Mouse (Mus musculus) monocyte, adult 2 months (primary cell): ENCODE measurements around the gene Ghr.

Experiments used
- DNase-seq, 2 experiments: peaks; one replicate each; pipeline ENCODE4 v3.0.0; 2022; ENCODE audit warnings: low spot score in 2 of 2, low read depth in 1 of 2

The Ghr gene

DNA sequence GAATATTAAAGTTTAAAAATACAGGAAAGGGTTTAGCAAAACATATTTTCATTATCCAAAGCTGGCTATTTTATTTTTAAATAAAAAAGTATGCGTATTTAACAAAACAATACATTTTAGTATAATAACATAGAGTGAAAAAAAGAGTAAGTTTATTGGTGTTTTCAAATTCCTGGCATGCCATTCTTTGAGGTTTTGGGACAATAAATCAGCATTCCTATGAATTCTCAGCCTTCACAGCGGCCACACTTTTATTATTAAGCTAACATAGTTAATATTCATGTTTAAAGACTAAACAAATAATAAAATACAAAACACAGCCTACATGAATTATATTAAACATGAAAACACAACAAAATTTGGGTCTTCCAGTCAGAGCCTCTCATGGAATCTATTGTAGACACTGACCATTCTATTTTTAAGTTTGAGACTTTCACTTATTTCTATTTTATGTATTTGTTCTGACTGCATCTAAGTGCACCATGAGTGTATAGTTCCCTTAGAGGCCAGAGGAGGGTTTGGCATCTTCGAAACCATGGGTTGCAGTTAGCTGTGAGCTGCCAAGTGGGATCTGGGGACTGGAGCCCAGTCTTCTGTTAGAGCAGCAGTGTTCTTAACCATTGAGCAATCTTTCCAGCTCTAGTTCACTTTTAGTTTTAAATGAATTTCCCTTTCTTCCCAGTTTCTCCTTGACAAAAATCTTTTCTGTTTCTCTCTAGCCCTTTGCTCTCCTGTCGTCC is 282.8 kb downstream of the Ghr start:
- DNase-seq = no peak

DNA sequence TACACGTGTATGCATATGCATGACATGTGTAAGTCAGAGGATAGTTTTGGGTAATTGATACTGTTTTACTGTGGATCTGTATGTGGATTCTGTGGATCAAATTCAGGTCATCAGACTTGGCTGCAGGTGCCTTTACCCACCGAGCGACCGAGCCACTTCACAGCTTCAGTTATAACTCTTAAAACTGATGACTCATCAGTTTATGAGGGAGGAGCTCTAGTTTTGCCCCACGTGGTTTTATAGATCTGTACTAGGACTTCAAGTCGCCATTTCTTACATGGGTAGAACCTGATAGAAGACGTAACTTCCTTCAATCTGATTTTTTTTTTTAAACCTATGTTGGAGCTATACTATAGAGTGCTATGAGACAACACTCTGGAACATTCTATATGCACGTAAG is 285.7 kb downstream of the Ghr start:
- no peak for DNase-seq

DNA sequence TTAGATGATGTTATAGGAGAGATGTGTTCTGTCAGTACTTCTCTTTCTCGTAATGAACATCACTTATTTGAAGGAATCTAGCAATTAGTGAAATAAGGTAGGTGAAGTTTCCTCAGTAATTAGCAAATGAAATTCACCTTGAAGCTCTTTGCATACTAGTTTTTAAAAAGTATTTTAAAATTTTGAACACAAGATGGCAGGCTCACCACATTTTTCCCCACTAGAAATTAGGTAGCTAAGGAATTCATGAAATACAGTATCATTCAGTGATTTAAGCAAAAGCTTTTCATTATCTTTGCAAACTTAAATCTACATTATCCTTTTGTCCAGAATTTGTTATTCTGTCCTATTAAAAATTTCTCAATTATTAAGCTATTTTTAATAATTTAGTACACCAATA is 287.3 kb downstream of the Ghr start:
- DNase-seq = no peak

DNA sequence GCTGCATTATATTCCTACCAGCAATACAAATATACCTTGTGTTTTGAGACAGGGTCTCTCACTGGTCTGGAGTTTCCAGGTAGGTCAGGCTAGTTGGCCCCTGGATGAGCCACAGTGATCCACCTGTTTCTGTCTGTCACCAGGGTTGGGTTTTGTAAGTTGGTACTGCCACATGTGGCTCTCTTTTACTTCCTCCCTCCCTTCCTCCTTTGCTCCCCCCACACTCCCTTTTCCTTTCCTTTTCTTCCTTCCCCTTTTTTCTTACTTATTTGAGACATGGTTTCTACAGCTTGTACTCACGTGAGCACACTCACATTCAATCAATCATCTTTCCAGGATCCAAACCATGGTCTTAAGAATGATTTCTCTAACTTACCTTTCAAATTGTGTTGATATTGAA is 289.8 kb downstream of the Ghr start:
- no peak for DNase-seq

DNA sequence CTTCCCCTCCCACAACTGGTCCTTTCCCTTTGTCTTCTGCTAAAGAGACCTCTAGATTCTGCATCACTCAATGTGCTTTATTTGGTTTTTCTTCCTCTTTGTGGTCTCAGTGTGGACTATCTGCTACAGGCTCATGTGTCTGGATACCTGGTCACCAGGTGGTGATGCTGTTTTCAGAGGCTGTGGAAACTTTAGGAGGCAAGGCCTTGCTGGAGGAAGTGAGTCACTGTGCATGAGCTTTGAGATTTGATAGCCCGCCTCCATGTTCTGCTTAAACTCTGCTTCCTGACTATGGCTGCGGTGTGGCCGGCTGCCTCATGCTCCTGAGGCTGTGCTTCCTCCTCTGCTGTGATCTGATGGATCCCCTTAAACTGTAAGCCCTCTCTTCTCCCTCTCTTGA is 292.9 kb downstream of the Ghr start:
- no peak for DNase-seq

DNA sequence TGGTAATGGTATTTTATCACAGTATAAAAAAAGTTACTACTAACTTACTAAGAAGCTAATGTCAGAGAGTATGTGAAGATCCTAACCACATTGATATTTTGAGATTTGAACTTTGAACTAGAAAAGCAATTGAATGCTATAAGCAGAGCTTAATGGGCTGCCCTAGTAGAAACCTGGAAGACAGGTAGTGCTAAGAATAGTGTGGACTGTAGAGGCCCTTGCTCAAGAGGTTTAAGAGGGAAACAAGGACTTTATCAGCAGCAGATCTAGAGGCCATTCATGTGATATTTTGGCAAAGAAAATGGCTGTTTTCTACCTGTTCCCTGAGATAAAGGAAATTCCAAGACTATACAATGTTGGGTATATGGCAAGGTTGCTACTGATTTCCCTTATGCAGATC is 297.3 kb downstream of the Ghr start:
- no peak for DNase-seq

DNA sequence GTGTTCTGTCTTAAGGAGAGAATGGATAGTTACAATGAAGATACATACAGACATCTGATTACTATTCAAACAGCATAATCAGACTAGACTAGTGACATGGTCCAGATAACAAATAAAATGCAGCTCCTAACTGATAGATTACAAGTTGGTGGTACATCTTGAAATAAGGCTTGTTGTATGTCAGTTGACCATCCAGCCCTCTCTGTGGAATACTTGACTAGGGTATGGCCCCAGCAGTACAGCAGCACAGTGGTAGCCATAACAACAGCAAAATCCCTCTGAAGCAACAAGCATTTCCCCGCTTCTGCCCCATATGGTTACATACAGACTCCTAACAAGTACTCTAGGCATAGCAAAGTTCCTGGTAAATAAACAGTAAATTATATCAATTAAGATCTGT is 301.6 kb downstream of the Ghr start:
- no peak for DNase-seq

DNA sequence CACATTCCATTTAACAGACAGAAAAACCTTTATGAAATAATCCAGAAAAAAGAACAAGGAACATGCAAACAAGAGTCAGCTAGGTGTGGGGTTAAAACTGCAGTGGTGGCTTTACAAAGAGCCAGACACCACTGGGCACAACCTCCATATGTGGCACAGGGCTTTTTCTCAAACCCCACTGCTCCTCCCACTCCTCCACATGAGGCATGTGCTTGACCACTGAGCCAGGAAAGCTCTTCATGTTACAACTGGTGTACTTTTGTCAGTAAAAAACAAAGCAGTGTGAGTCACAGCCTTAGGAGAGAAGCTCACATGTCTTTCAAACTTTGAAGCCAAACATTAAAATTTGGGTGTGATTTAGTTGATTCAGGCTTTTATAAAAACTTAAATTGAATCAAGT is 302.1 kb downstream of the Ghr start:
- no peak for DNase-seq

DNA sequence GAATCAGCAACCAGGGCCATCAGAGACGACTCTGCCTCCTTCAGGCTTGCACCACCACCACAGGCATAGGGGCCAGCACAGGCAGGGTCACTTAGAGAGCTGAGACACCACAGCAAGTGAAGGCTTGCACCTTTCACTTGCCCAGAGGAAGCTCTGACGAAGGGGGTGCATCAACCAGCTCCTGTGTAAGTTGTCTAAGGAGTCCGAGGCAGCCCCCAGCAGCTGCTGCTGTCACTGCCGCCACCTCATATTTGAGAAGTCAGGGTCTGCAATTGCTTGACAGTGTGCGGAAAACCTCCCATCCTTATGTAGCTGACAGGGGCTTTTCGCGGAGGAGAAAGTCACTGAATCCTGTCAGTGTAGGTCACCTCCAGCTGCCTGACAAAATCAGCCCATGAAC is 304.1 kb downstream of the Ghr start:
- DNase-seq = no peak

DNA sequence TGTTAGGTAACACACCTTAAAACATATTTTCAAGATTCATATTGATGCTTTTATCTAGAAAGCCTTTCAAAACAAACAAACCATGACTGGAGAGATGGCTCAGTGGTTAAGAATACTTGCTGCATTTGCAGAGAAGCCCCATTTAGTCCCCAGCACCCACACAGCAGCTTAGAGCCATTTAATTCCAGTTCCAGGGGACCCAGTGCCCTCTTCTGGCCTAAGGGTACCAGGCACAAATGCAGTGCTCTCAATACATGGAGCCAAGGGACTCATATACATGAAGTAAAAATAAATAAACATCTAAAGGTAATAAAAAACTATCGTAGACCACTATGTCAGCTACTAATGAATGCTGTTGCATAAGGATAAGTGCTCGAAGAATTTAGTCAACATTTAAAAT is 305.9 kb downstream of the Ghr start:
- DNase-seq = no peak

DNA sequence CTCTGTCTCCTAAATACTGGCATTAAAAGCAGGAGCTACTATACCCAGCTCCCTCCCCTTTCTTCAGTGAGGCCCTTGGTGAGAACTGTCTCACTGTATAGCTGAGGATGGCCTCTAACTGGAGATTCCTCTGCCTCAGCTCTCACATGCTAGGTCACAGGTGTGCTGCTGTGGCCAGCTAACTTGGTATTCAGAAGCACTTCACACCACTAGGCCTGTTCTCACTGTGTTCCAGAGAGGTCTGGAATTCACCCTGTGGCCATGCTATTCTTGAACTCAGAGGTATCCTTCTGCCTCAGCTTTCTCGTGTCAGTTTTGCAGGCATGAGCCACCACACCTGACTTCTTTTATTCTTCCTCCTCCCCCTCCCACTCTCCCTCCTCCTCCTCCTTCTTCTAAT is 310.1 kb downstream of the Ghr start:
- DNase-seq = no peak

DNA sequence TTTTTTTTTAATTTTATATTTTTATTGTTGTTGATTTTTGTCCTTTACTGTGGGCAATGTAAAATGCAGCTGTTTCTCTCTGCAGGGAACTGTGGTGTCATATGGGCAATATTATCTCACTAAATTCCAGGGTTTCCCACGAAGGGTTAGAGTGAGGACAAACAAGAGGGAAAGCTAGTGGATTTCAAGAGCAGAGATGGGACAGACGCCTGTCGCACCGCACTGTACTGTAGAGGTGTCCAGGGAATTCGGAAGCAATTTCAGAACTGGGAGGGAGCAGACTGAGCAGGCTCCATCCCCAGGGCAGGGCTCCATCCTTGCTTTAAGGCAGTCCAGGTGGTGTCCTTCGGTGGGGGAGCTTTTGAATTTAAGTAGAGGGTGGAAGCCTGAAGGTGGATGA is 312.1 kb downstream of the Ghr start:
- DNase-seq = no peak

DNA sequence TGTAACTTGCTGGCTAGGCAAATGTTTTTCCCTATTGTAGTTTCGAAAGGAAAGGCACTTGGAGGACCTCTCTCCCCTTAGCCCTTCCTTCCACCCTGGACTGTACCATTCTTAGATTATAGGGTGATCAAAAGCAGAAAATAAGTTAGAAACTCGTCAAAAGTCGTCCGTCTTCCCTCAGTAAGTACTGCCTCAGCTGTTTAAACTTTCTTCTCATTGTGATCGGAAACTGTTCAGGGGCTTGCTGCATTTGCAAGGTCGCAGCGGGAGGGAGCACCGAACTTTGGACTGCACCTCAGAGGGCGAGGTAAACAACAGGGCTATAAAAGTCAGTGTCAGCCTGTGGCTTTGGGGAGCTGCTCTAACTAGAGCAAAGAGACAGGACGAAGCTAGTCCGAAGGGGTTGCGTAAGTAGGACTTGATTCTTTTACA is 312.6 kb downstream of the Ghr start:
- DNase-seq = peak; percentile 51 to 72

DNA sequence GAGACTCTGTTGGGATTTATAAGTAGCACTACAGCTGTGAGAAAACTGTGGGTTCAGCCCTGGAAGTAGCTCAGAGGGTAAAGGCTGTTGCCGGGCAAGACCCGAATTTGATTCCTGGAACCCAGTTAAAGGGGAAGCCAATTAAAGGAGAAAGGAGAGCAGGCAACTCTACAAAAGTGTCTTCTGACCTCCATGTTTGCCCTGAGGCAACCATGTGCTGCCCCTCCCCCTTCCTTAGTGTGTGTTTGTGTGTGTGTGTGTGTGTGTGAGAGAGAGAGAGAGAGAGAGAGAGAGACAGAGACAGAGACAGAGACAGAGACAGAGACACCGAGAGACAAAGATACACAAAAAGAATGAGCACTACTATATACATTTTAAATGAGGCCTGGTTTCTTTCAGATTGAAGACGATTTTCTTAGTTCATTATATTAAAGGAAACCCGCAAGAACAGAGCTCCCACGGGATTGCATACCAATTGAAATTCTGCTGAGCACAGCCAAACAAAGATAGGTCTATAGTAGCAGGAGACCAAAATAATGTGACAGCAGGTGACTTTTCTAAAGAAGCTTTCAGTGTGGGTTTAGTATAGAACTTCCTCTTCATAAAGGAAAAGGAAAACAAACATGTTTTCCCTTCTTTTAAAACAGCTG is 313.2 kb downstream of the Ghr start:
- no peak for DNase-seq

DNA sequence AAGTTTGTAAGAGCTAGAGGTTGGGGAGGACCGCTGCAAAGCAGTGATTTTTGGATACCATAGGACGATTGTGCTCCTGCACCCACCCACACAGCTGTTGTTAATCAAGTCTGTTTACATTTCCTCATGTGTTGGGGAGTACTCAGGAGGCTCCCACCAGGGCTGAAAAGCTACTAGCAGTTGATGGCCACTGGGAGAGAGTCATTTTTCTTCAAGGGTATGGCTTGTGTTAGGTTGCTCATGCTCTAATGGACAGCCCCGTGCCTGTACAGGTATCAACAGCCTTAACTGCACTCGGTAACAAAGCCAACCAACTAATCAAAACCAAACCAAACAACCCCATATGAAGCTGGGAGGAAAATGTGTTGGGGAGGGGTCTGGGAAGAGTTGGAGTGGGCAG is 313.8 kb downstream of the Ghr start:
- no peak for DNase-seq

DNA sequence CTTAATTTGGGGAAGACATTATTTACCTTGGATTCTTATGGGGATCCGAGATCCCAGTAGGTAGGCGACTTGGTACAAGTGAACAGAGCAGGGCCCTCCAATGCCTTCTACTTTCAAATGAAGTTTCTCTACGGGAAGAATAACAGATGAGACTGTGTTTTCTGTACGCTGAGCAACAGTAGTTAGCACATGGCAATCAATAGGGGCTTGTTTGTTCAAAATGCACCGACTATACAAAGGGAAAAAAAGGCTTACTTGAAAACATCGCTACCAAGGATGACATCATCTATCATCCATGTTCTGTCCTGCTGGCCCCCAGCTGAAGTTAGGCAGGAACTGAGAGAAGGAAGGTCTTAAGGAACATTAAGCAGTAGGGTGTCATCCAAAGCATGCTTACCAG is 315.0 kb downstream of the Ghr start, which contains the start of gene Selenop:
Gene Selenop, plus strand, starts transcription at position 301 of the 400 bp plus-strand sequence.
- no peak for DNase-seq
